8 mouse cellular contexts compared by ENCODE assay signal in genomic region chr7:128610490-128610889, GRCm38 (mm10). TPM values are rescaled to one million over a fixed set of nuclear protein-coding genes. Genes with fewer than 3 reads are reported as not detected.
DNase-seq lines count a peak whose midpoint lies in the region; ATAC-seq lines count a peak whose summit lies in the region.

No protein-coding gene starts in this region.

- H3K4me3 ChIP-seq in heart, embryonic 14.5 days (ENCODE audit: control insufficient read depth in 1 of 2, insufficient read depth in 1 of 2, low read depth in 1 of 2, low read length in 2 of 2): peak overlapping the region; percentile 66 to 86
- peak overlapping the region; percentile 73 for H3K4me3 ChIP-seq in hindbrain, embryonic 15.5 days
- H3K4me3 ChIP-seq in midbrain, embryonic 14.5 days (replicated peaks; ENCODE audit: low read depth, low read length): peak overlapping the region; percentile 82

- H3K9me3 ChIP-seq in heart, embryonic 14.5 days (ENCODE audit: control insufficient read depth, low read length): 0 out of 2 replicates have a peak, but pooled peaks cover 2% of the 10 kb centered on the region
- no peaks in the 10 kb centered on the region for H3K9me3 ChIP-seq in hindbrain, embryonic 15.5 days
- no peaks in the 10 kb centered on the region for H3K9me3 ChIP-seq in midbrain, embryonic 14.5 days (ENCODE audit: control insufficient read depth, low read length)

- no peak for DNase-seq in heart, adult 9 months (ENCODE audit: low spot score in 2 of 2)
- peak; percentile 9 for DNase-seq in c-Kit-negative CD71-positive TER-119-positive erythroid progenitor cells, embryonic 14.5 days (ENCODE audit: low read depth, low spot score)
- no peak for DNase-seq in midbrain, embryonic 14.5 days
- no peak for DNase-seq in urinary bladder, postnatal 36 days (ENCODE audit: low spot score in 2 of 2)
- no peak for DNase-seq in left cerebral cortex, postnatal 36 days (ENCODE audit: low spot score in 2 of 2)
- DNase-seq in ovary, postnatal 10 days (ENCODE audit: low spot score): no peak

- no peak for ATAC-seq in heart, embryonic 14.5 days (ENCODE audit: insufficient number of reproducible peaks, insufficient read depth, low FRiP score, low read depth)
- ATAC-seq in hindbrain, embryonic 15.5 days (ENCODE audit: low FRiP score, low read depth): no peak
- no peak for ATAC-seq in midbrain, embryonic 14.5 days (ENCODE audit: low FRiP score, low TSS enrichment)

- peak overlapping the region; percentile 4 to 38; a peak in 1 of 4 replicates for H3K27ac ChIP-seq in heart, embryonic 14.5 days (replicated peaks in 1 of 2; ENCODE audit: control insufficient read depth in 1 of 2, insufficient read depth in 1 of 2, low read depth in 2 of 2, low read length in 2 of 2)
- H3K27ac ChIP-seq in hindbrain, embryonic 15.5 days (replicated peaks): peak overlapping the region; percentile 77
- peak overlapping the region; percentile 65; the same call in 1 of the 2 replicates for H3K27ac ChIP-seq in midbrain, embryonic 14.5 days (replicated peaks; ENCODE audit: low read depth, low read length)

- intact Hi-C loops in left cerebral cortex, postnatal 36 days (cut with DNase I): loop anchor here (5.0 kb wide), 1 partner anchor 58 kb away; no protein-coding TSS in a partner anchor

- H3K4me2 ChIP-seq in heart, embryonic 14.5 days (ENCODE audit: low read length): peak overlapping the region; percentile 90
- H3K4me2 ChIP-seq in hindbrain, embryonic 15.5 days: peak overlapping the region; percentile 93
- peak overlapping the region; percentile 85 for H3K4me2 ChIP-seq in midbrain, embryonic 14.5 days (ENCODE audit: low read length)

- peak overlapping the region; percentile 45; the same call in 1 of the 2 replicates for H3K9ac ChIP-seq in heart, embryonic 14.5 days (ENCODE audit: low read length)
- H3K9ac ChIP-seq in hindbrain, embryonic 15.5 days: 0 out of 2 replicates have a peak overlapping the region, but pooled peaks have one; percentile 36
- no peak overlapping the region for H3K9ac ChIP-seq in midbrain, embryonic 14.5 days (replicated peaks; ENCODE audit: low read length)

- H3K4me1 ChIP-seq in heart, embryonic 14.5 days (ENCODE audit: control insufficient read depth in 2 of 2, insufficient read depth in 2 of 2, low read length in 2 of 2): peaks cover 2 to 16% of the 10 kb centered on the region in 2 experiments; a peak in 3 of 4 replicates
- peaks cover 19% of the 10 kb centered on the region for H3K4me1 ChIP-seq in hindbrain, embryonic 15.5 days (replicated peaks)
- H3K4me1 ChIP-seq in midbrain, embryonic 14.5 days (ENCODE audit: control insufficient read depth, insufficient read depth, low read length): peaks cover 8% of the 10 kb centered on the region; the same call in 1 of the 2 replicates

- WGBS in heart, embryonic 14.5 days: 94% methylated on average over 6 of the region's 6 CpGs
- 93% methylated on average over 6 of the region's 6 CpGs for WGBS in hindbrain, embryonic 15.5 days
- WGBS in midbrain, embryonic 14.5 days: 85% methylated on average over 6 of the region's 6 CpGs

- H3K36me3 ChIP-seq in heart, embryonic 14.5 days (ENCODE audit: control insufficient read depth, insufficient read depth, low read length): no peaks in the 10 kb centered on the region
- no peaks in the 10 kb centered on the region for H3K36me3 ChIP-seq in hindbrain, embryonic 15.5 days
- H3K36me3 ChIP-seq in midbrain, embryonic 14.5 days (ENCODE audit: control insufficient read depth, insufficient read depth, low read length): no peaks in the 10 kb centered on the region

- no peaks in the 10 kb centered on the region for H3K27me3 ChIP-seq in heart, embryonic 14.5 days (ENCODE audit: control insufficient read depth, insufficient read depth, low read length)
- no peaks in the 10 kb centered on the region for H3K27me3 ChIP-seq in hindbrain, embryonic 15.5 days
- no peaks in the 10 kb centered on the region for H3K27me3 ChIP-seq in midbrain, embryonic 14.5 days (ENCODE audit: control insufficient read depth, insufficient read depth, low read length)

RNA-seq across cellular contexts. Expression of gene Inpp5f, which starts 0.6 kb away (rescaled TPM):
- 15.6 and 17.3 TPM in 2 replicates for polyA plus RNA-seq in heart, embryonic 14.5 days (2014; fragmentation: Nextera tagmentation; extraction: Ambion mirVana)
- polyA plus RNA-seq in hindbrain, embryonic 15.5 days (2015; fragmentation: Nextera tagmentation; extraction: Ambion mirVana): 400 and 406 TPM in 2 replicates
- 404 and 444 TPM in 2 replicates for polyA plus RNA-seq in midbrain, embryonic 14.5 days (2014; fragmentation: Nextera tagmentation; extraction: Ambion mirVana)
- total RNA-seq in left cerebral cortex, postnatal 36 days (2021): 10 to 100 TPM; 88.9 to 94.6 TPM

Comparison
In these comparisons a context has a peak if more than half of its experiments do, and no peak if none do; other contexts are left out.
1. H3K27ac ChIP-seq: peak in every context shown above with its lines; median percentile 77 in hindbrain, embryonic 15.5 days; 65 in midbrain, embryonic 14.5 days; 21 in heart, embryonic 14.5 days.
2. RNA of gene Inpp5f, which starts 0.6 kb away (polyA plus RNA-seq): 404 to 444 TPM in midbrain, embryonic 14.5 days and 400 to 406 TPM in hindbrain, embryonic 15.5 days; 15.6 to 17.3 TPM in heart, embryonic 14.5 days; every median in the first group is over 10 times any median in the second.
3. Peak in every context shown above with its lines, with median percentiles within 50 percentile points of each other: H3K4me2 ChIP-seq and H3K4me3 ChIP-seq.